Mouse (Mus musculus): ENCODE measurements around the gene Samd3.

Gene Samd3

DNA sequence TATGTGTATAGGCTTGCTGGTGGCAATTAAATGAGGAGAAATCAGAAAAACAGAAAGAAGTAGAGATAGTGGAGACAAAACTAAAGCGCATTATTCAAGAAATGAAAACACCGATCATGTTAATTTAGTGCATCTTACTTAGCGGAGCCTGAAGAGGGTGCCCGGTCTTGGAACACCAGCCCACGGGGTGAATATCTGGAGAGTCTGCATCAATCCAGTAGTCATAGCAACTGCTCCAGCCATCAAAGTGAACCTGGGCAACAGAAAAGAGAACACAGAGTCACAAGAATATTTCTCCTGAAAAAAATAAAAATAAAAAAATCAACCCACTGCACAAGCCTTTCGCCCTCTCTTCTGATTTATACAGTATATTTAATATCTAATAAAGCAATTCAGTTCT lies 74.0 kb downstream of the Samd3 start:
- no peak for DNase-seq

DNA sequence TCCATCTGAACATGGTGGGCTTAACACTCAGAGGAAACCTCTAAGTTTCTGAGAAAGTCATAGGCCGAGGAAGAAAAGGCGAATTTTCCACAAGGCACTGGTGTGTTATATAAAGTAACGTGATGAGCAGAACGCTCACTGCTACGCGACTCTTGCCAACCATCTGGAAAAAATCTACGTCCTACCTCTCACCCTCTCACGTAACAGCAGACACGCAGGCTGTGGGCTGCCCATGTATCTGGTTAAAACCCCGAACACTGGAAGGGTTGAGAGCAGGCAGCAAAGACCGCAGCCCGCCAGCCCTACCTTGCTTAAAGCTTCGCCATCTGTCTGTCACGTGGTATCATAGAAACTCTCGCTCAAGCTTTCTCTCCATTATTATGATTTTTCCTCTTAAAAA lies 84.8 kb downstream of the Samd3 start:
- no peak for DNase-seq

DNA sequence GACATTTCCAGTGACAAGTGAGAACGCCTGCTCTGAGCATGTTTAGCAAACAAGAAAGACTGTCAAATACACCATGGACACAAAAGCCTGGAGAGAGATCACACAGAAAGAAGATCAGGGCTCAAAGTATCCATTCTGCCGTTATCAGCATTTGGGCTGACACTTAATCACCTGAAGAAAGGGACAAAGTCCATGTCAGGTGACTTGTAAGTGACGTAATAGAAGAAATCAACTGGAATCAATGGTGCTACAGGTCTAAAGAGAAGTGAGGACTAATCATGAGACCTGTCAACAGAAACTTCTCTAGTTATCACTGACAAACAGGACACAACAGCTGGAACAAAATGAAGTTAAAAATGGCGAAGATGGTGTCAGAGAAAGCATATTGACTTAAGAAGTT lies 91.2 kb downstream of the Samd3 start:
- DNase-seq: no peak

All from cerebellum, postnatal 36 days (tissue).